ENCODE assay signal across 27 mouse cellular contexts in the genomic region with DNA sequence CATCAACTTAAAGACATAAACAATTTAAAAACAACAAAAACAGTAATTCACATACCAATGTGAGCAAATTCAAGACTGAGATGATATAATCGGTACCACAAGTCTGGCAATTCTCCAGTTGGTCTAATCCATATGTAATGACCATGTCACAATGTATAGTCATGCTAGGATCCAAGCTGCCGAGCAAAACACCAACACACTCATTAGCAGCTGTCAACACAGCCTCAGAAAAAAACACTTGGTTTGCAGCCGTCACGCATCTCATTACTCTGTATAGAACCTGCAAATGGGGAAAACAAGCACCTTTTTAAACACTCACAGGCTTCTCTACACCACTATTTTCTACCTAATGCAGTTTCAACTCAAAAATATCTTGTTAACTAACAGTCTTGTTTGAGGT.
"Had no signal": no experiment of that assay in that cellular context is flagged by ENCODE, and none has a peak within 500 bp of the region (broad histone marks: within the 10 kb centered on the region; RNA-seq: fewer than 3 reads in every experiment).

No protein-coding gene starts in this region.

- H3K27ac ChIP-seq: heart, adult 2 months; heart, embryonic 13.5 days; heart, embryonic 15.5 days; hindbrain, embryonic 13.5 days; hindbrain, embryonic 15.5 days; hindbrain, postnatal 0 days; kidney, embryonic 15.5 days; kidney, postnatal 0 days; limb, embryonic 13.5 days; limb, embryonic 15.5 days; liver, embryonic 12.5 days; liver, embryonic 14.5 days had no signal

- H3K4me2 ChIP-seq: heart, embryonic 11.5 days; heart, embryonic 13.5 days; heart, embryonic 15.5 days; hindbrain, embryonic 13.5 days; hindbrain, embryonic 15.5 days; kidney, embryonic 15.5 days; limb, embryonic 13.5 days; limb, embryonic 15.5 days; liver, embryonic 12.5 days had no signal

- H3K9ac ChIP-seq: heart, embryonic 13.5 days; heart, embryonic 15.5 days; hindbrain, embryonic 13.5 days; hindbrain, embryonic 15.5 days; kidney, embryonic 15.5 days; limb, embryonic 13.5 days; limb, embryonic 15.5 days; liver, embryonic 12.5 days; liver, embryonic 14.5 days had no signal

- DNase-seq: gastrocnemius, postnatal 14 days; gastrocnemius, postnatal 36 days; heart, adult 11 months; heart, adult 2 months; heart, postnatal 14 days; heart, postnatal 36 days; kidney, adult 11 months; kidney, adult 2 months; kidney, adult 9 months; kidney, postnatal 14 days; kidney, postnatal 36 days; layer of hippocampus, adult 9-11 months; layer of hippocampus, postnatal 36 days; left cerebral cortex, postnatal 4 days had no signal

- H3K4me1 ChIP-seq: heart, embryonic 13.5 days; heart, embryonic 15.5 days; hindbrain, embryonic 13.5 days; hindbrain, embryonic 15.5 days; kidney, embryonic 15.5 days; limb, embryonic 13.5 days; limb, embryonic 15.5 days; liver, embryonic 12.5 days had no signal

- ATAC-seq: hindbrain, postnatal 0 days; intestine, embryonic 16.5 days; liver, embryonic 12.5 days had no signal

- H3K27me3 ChIP-seq: heart, embryonic 13.5 days; heart, embryonic 15.5 days; hindbrain, embryonic 13.5 days; hindbrain, embryonic 15.5 days; kidney, embryonic 15.5 days; limb, embryonic 13.5 days; limb, embryonic 15.5 days; liver, embryonic 12.5 days had no signal

- H3K9me3 ChIP-seq: heart, embryonic 13.5 days; heart, embryonic 15.5 days; hindbrain, embryonic 13.5 days; hindbrain, embryonic 15.5 days; kidney, embryonic 15.5 days; limb, embryonic 13.5 days; limb, embryonic 15.5 days; liver, embryonic 12.5 days had no signal

- H3K4me3 ChIP-seq: heart, adult 2 months; heart, embryonic 13.5 days; heart, embryonic 15.5 days; hindbrain, embryonic 13.5 days; hindbrain, embryonic 15.5 days; kidney, embryonic 15.5 days; limb, embryonic 13.5 days; limb, embryonic 15.5 days; liver, embryonic 12.5 days had no signal
